Mouse (Mus musculus) C2C12 (cell line): Measurements from ENCODE around the gene 9630041A04Rik.

ENCODE experiments used
- CEBPB ChIP-seq: IDR thresholded peaks from one replicate; pipeline ENCODE4 v1.6.1; 2011; ENCODE audit warnings: low read depth, mild to moderate bottlenecking, control low read depth, moderate library complexity
- CTCF ChIP-seq: IDR thresholded peaks from one replicate; pipeline ENCODE4 v1.5.1; 2011; ENCODE audit not compliant: control insufficient read depth, insufficient read depth, insufficient read length
- FOSL1 ChIP-seq: IDR thresholded peaks from one replicate; pipeline ENCODE4 v1.8.0; 2011; ENCODE audit warnings: mild to moderate bottlenecking, low read length; ENCODE audit not compliant: poor library complexity, insufficient read depth, severe bottlenecking
- MYOD1 ChIP-seq: IDR thresholded peaks from one replicate; pipeline ENCODE4 v1.6.1; 2011; ENCODE audit warnings: low read depth; ENCODE audit not compliant: control insufficient read depth, insufficient read length
- USF1 ChIP-seq: IDR thresholded peaks from one replicate; pipeline ENCODE4 v1.6.1; 2011; ENCODE audit warnings: low read depth, mild to moderate bottlenecking, control low read depth, moderate library complexity

- TF ChIP-seq FOSL1 (no peak), CTCF (no peak), CEBPB (no peak), MYOD1 (no peak), USF1 (no peak)
Observed at GRCm38 (mm10) chr9:101950101-101950500, 88.5 kb downstream of the 9630041A04Rik start.
